Mouse (Mus musculus): ENCODE measurements around the gene Cdkn2d.

Cdkn2d gene

DNA sequence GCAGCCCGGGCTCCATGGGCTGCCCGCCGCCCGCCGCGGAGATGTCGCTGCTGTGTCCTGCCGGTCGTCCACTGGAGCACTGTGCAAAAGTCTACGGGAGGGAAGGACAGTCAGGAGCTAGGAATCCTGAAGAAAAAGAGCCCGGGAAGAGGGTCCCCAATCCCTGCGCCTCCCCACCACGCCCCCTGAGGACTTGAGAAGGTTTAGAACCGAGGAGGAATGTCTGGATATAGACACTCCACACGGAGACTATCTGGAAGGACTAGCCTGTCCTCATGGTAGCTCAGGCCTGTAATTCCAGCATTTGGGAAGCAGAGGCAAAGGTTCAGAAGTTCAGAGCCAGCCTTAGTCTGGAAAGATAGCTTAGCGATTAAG lies 46.1 kb downstream of the Cdkn2d start:
- no peak for DNase-seq (ENCODE audit: low read depth, low spot score)

- DNase-seq (ENCODE audit: low read depth, low spot score): no peak
Observed at GRCm38 (mm10) chr9:21244428-21245112, 46.6 kb downstream of the Cdkn2d start.

DNA sequence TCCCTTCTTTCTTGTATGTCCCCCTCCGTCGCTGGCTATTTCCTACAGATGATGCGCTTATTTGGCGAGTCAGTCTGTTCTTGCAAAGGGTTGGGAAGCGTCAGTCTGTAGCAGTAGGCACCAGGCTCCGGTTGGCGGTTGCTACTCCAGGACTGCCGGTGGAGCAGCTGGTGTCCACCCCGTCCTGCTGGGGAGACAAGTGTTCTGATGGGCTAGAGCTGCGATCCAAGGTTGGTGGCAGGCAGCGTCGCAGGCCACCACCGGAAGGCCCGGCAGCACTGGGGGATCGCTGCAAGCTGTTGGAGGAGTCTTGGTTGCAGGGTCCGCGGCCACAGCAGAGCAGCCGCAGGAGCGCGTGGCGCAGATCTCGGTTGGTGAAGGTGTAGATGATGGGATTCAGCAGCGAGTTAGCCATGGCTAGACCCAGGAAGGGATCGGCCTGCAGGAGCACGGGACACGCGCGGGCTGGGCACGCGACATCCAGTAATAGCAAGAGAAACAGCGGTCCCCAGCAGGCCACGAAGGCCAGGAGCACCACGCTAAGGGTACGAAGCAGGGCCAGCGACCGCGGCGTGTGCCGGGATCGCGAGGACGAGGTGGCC lies 47.3 kb downstream of the Cdkn2d start:
- no peak for DNase-seq (ENCODE audit: low read depth, low spot score)

GRCm38 (mm10) chr9:21241343-21241742 lies 49.9 kb downstream of the Cdkn2d start:
- peak; percentile 83 for DNase-seq (ENCODE audit: low read depth, low spot score)

DNA sequence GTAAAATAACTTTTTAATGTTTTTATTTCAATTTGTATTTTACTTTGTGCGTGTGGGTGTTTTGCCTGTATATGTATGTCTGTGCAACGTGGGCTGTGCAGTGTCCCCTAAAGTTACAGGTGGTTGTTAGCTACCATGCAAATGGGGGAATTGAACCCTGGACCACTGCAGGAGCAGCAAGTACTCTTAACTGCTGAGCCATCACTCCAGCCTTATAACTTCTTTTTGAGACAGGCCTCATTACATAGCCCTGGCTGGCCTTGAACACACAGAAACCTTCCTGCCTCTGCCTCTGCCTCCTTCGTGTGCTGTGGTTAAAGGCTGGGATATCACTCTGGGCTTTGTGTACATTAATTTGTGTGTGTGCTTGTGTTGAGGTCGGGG lies 51.8 kb downstream of the Cdkn2d start:
- DNase-seq (ENCODE audit: low read depth, low spot score): peak; percentile 26

DNA sequence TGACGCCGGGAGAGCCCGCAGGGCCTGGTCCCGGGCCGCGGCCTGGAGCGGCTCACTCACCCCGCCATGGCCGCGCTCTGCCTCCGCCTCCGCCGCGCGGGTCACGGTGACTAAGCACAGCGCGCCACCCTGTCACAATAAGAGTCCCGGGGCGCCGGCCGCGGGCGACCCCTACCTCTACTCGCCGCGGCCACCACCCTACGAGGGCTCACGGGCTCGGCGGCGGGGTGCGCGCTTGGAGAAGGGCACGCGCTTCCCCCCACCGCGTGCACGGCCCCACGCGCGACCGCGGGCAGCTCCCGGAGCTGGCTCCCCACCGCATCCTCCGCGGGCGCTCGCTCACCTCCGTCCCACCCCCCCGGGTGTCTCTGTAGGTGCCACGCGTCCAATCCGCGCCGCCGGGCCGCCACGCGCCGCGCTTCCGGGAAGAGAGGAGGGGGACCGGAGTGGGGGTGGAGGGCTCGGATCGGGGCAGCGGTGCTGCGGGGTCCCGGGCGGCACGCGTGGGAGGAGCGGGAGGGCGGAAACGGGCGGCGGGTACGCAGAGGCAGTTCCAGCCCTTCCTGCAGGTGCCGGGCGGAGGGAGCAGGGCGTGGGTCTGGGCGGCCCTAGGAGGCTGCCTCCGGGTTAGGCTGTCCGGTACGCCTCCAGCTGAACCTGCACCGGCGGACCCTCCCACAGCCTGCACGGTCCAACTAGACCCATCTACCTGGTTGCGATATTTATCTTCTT lies 52.3 kb downstream of the Cdkn2d start, which contains the start of gene Keap1:
Keap1 (minus strand) TSS at position 629 of the 732 bp plus-strand sequence.
- peak; percentile 71 for DNase-seq (ENCODE audit: low read depth, low spot score)

All from c-Kit-negative CD71-positive TER-119-positive erythroid progenitor cells, embryonic 14.5 days (primary cell).